Mouse (Mus musculus) gastrocnemius, postnatal 10 days (tissue): ENCODE results near the gene Cacnb1. TPM values are rescaled to one million over a fixed set of nuclear protein-coding genes. Genes with fewer than 3 reads are reported as not detected.

ENCODE experiments used
- DNase-seq: peaks from one replicate; pipeline ENCODE4 v3.0.0; 2021; ENCODE audit warnings: mixed read lengths
- long read RNA-seq, 2 experiments: library from polyadenylated mRNA; stranded (forward); transcript quantifications; one replicate each; pipeline ENCODE4 v2.0.0; 2021
- total RNA-seq, 2 experiments: library from RNA; stranded (reverse); gene quantifications; 2 replicates each; pipeline ENCODE4 v1.2.3; 2021

Cacnb1 gene
- 100 to 1,000 TPM; 313 to 347 TPM for total RNA-seq
- long read RNA-seq, experiment 1, transcript Cacnb1-204 (12 exons, 1,778 nt): major isoform, 216 of 498 reads
- long read RNA-seq, experiment 1, transcript Cacnb1-202 (13 exons, 1,880 nt): minor isoform, 202 of 498 reads
- long read RNA-seq, experiment 1, partial matches to known transcripts: 22 of 498 reads
- long read RNA-seq, experiment 1, other reads (novel, unspliced or antisense): 56 of 498 reads
- long read RNA-seq, experiment 2, transcript Cacnb1-204 (12 exons, 1,778 nt): major isoform, 220 of 499 reads
- long read RNA-seq, experiment 2, transcript Cacnb1-202 (13 exons, 1,880 nt): minor isoform, 178 of 499 reads
- long read RNA-seq, experiment 2, partial matches to known transcripts: 32 of 499 reads
- long read RNA-seq, experiment 2, other reads (novel, unspliced or antisense): 68 of 499 reads

GRCm38 (mm10) chr11:98022555-98023371, at the start of gene Cacnb1:
TSS of gene Cacnb1 (minus strand) at chr11:98023034.
- peak; percentile 78 for DNase-seq

GRCm38 (mm10) chr11:98067255-98067654, 44.4 kb upstream of the Cacnb1 start:
- DNase-seq: no peak

- DNase-seq: no peak
Observed at GRCm38 (mm10) chr11:98066201-98066600, 43.4 kb upstream of the Cacnb1 start.

GRCm38 (mm10) chr11:98061904-98062562, 39.2 kb upstream of the Cacnb1 start:
- DNase-seq: peak; percentile 60

- no peak for DNase-seq
Observed at GRCm38 (mm10) chr11:98061441-98061840, 38.6 kb upstream of the Cacnb1 start.

- DNase-seq: no peak
Observed at GRCm38 (mm10) chr11:98060104-98060692, 37.4 kb upstream of the Cacnb1 start.

GRCm38 (mm10) chr11:98059662-98060061, 36.8 kb upstream of the Cacnb1 start:
- peak; percentile 34 for DNase-seq

GRCm38 (mm10) chr11:98057998-98058397, 35.2 kb upstream of the Cacnb1 start:
- no peak for DNase-seq

- no peak for DNase-seq
Observed at GRCm38 (mm10) chr11:98057466-98057865, 34.6 kb upstream of the Cacnb1 start.

GRCm38 (mm10) chr11:98052989-98053834, 30.4 kb upstream of the Cacnb1 start, which contains the start of gene Stac2:
TSS of gene Stac2 (minus strand) at chr11:98053462.
- DNase-seq: peak; percentile 63

GRCm38 (mm10) chr11:98052129-98052988, 29.5 kb upstream of the Cacnb1 start:
- no peak for DNase-seq

- DNase-seq: no peak
Observed at GRCm38 (mm10) chr11:98051611-98052128, 28.8 kb upstream of the Cacnb1 start.

GRCm38 (mm10) chr11:98050940-98051339, 28.1 kb upstream of the Cacnb1 start:
- no peak for DNase-seq

GRCm38 (mm10) chr11:98050520-98050815, 27.6 kb upstream of the Cacnb1 start:
- no peak for DNase-seq

- DNase-seq: no peak
Observed at GRCm38 (mm10) chr11:98049672-98050519, 27.1 kb upstream of the Cacnb1 start.

GRCm38 (mm10) chr11:98047745-98048144, 24.9 kb upstream of the Cacnb1 start:
- peak; percentile 77 for DNase-seq

- no peak for DNase-seq
Observed at GRCm38 (mm10) chr11:98046466-98046865, 23.6 kb upstream of the Cacnb1 start.

GRCm38 (mm10) chr11:98045596-98045995, 22.8 kb upstream of the Cacnb1 start:
- no peak for DNase-seq

- no peak for DNase-seq
Observed at GRCm38 (mm10) chr11:98044074-98044473, 21.2 kb upstream of the Cacnb1 start.
